Mouse (Mus musculus) ovary, adult 18-20 months (tissue): Measurements from ENCODE around the gene Tnnc2.

Source experiments
- DNase-seq: peaks from one replicate; pipeline ENCODE4 v3.0.0; 2022; ENCODE audit warnings: low spot score, mixed read lengths

Tnnc2 gene

DNA sequence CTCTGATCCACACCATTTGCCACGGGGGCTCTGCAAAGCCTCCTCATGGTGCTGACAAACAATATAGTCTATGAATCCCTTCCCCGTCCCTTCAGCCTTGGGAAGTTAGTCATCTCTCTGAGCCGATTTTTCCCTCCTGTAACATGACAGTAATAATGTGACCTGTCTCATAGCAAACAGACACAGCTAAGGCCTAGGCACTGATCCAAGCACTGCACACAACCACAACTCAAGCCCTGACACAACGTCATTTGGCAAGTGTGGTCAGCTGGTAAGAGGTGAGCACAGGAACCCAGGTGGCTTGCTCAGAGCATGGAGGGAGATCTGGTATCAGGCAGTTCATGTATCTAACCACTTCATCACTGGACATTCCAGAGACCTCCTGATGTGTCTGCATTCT, 16.1 kb upstream of the Tnnc2 start:
- no peak for DNase-seq

DNA sequence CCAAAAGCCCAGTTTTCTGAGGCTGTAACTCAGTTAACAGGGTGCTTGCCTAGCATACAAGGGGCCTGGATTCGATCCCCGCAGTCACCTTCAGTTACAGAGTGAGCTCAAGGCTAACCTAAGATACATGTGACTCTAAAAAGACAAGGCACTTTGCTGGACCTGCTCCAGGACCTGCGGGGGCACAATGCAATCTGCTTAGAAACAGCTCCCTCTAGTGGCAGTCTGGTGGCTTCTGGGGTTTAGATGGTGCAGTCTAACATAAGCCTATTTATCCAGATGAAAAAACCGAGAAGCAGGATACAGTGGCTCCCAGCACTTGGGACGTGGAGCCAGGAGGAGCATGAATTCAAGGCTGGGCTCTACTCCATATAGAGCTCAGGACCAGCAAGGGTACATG, 14.5 kb upstream of the Tnnc2 start:
- peak; percentile 73 for DNase-seq

DNA sequence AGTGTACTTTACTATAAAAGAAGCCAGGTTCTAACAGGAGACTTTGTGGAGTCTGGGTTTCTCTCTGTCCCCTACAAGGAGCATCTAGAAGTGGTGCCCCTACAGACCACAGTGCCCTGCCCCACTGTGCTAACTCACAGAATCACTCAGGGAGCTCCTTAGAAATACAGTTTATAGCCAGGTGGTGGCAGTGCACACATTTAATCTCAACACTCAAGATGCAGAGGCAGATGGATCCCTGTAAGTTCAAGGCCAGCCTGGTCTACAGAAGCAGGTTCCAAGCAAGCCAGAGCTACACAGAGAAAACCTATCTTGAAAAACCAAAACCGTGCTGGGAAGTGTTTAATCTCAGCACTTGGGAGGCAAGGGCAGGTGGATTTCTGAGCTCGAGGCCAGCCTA, 14.0 kb upstream of the Tnnc2 start:
- DNase-seq = no peak

DNA sequence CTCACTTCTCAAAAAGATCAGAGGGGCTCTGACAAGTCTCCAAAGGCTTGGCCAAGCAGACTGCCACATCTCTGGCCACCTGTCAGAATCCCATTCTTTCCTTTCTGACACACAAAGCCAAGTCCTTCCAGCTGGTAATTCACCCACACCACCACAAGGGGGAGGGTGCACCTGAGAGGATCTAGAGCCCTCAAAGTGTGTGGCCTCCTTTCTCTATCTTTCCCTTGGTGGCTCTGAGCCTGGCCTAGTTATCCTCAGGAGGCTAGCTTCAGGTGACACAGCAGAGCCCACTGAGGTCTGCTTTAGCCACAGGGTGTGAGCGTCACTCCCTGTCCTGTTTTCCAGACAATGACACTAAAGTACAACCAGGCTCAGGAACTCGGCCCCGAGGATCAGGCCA, 13.5 kb upstream of the Tnnc2 start:
- peak; percentile 34 for DNase-seq

DNA sequence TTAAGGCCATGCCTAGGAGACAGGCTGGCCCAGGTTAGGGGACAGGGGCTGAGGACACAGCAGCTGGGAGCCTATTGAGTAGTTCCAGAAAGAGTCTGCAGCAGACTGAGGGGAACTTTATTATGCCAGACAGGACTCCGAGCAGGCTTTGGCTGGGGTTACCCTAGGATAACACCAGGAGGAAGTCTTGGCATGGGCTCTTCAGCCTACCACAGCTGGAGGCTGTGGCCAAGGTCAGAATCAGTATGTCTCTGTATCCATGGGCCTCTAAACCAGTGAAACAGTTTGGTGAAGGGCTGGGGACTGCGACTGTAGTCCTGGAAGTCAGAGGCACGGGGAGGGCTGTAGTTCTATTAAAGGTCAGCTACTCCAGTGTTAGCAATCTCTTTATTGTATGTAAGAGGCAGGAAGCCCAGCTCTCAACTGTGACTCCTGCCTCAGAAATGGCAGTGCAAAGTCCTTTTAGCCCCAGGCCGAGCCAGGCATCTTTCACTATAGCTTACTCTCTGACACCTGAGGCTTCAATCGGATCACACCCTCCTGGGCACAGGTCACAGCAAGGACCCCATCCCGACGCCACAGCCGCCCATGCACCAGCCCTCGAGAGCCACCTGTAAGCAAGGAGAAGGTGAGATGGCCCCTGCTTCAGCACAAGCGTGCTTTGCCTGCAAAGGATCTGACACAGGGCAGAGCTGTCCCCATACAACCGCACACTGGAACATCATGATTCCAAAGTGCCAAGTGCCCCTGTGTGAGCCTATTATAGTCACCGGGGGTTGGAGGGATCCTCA, 12.8 kb upstream of the Tnnc2 start:
- no peak for DNase-seq

DNA sequence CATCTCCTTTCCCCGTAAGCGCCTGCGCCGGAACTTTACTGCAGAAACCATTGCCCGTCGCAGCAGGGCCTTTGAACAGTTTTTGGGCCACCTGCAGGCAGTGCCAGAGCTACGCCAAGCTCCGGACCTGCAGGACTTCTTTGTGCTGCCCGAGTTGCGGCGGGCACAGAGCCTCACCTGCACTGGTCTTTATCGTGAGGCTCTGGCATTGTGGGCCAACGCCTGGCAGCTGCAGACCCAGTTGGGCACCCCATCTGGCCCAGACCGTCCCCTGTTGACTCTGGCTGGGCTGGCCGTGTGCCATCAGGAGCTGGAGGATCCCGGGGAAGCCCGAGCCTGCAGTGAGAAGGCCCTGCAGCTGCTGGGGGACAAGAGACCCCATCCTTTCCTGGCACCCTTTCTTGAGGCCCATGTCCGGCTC, 12.1 kb upstream of the Tnnc2 start:
- no peak for DNase-seq

DNA sequence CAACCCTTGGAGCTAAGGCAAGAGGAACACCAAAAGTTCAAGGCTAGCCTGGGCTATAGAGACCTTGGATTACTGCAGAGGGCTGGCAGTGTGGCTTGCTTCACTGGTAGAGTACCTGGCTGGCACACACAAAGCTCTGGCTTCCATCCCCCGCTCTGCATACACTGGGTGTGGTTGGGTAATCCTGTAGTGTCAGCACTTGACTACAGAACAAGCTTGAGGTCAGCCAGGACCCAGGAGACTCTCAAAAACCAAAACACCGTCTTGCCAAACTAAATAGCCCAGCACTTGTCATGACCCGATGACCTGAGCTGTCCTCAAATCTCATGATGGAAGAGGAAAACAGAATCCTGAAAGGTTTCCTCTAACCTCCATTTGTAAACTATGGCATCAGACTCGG, 10.7 kb upstream of the Tnnc2 start:
- no peak for DNase-seq

DNA sequence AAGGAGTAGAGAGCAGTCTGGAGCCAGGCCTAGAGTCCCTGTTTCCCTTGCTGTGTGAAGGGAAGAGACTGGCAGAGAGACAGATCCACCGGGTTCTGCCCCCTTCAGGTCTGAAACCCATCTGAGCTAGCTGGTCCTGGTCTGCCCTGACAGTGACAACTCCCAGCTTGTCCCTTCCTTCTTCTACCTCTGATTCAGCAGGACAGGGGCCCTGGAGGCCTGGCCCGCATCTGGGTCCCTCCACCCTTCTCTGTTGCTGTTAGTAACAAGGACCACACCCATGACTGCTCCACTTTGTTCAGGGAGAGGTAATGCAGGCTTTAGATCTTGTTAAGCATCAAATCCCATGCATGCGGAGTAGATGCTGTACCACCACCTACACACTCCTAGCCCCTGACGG, 8.6 kb upstream of the Tnnc2 start:
- no peak for DNase-seq

DNA sequence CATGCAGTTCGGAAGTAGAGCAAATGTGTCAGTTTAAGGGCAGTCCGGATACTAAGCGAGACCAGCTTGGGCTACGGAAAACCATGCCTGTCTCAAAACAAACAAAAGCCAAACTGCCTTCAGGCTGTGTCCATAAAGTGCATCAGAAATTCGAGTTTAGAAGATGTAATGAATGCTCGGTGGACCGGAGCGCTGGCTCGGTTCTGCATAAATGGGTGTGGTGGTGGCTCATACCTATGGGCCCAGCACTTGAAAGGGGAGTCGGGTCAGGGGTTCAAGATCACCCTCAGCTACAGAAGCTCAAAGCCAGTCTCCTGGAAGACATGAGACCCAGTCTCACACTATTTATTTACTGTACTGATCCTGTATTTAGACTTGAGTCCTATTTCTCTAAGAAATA, 8.0 kb upstream of the Tnnc2 start:
- DNase-seq = no peak

DNA sequence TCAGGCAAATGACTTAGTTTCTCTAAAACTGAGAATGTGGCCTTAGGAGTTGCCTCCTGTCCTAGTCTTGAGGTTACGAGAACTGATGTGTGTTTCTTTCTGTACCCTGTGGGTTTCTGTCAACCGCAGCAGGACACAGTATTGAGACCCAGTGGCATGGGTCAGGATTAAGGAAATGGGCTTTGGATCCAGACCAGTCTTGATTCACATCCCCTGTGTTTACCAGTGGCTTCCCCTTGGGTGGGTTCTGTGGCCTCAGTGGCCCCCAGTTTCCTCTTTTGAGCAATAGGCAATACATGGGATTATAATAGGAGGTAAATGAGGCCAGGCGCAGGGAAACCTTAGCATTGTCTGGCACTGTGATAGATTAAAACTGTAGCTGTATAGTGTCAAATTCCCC, 7.3 kb upstream of the Tnnc2 start:
- no peak for DNase-seq

DNA sequence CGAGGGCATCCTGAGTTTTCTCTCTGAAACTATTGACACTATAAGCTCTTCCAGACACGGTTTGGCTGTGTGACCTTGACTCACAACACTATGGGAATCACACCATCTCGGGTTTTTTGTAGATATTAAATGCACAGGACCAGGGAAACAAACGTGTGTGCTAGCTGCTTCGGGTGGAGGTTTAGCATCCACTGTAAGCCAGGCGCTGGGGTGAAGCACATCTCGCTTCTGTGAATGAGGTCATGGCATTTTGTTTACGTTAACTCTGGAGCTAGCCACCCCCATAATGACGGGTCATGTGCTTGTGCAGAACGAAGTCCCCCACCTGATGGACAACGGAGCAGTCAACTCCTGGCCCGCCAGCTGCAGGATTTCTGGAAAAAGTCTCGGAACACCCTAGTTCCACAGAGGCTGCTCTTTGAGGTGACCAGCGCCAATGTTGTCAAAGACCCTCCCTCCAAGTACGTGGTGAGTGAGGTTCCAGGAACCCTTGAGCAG, 6.7 kb upstream of the Tnnc2 start:
- no peak for DNase-seq

DNA sequence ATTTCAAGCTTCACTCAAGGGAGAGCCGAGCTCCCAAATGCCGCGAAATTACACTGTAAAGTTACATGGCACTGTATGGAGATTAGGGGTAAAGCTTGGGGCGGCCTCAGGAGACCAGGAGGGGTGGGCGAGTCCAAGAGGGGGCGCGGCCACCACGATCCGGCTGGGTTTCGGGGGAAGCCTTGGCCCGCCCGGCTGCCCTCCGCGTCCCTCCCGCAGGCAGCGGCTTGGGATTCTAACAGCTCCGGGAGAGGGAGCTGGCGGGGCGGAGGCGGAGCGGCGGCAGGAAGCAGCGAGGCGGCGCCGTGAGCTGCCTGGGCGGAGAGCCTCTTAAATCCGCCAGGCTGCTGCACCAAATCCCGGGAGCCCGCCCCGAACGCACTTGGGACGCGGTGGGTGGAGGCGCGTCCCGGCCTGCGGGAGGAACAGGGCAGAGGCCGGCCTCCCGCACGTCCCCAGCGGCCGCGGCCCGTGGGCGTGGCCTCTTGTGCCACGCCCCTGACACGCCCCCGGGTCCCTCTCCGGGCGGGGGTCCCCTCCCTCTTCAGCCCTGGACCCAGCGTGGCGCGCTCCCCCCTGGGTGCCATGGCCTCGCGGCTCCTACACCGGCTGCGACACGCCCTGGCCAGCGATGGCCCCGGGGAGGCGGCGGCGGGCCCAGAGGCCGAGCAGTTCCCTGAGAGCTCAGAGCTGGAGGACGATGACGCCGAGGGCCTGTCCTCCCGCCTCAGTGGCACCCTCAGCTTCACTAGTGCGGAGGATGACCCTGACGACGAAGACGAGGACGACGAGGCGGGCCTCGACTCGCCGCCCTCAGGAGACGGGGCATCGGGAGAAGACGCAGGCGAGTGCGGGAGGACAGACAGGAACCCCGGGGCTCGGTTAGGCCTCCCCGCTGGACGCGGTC, 6.0 kb upstream of the Tnnc2 start, which contains the start of gene Snx21:
Snx21 (plus strand) TSS at position 343 of the 907 bp plus-strand sequence.
- DNase-seq = peak; percentile 95

DNA sequence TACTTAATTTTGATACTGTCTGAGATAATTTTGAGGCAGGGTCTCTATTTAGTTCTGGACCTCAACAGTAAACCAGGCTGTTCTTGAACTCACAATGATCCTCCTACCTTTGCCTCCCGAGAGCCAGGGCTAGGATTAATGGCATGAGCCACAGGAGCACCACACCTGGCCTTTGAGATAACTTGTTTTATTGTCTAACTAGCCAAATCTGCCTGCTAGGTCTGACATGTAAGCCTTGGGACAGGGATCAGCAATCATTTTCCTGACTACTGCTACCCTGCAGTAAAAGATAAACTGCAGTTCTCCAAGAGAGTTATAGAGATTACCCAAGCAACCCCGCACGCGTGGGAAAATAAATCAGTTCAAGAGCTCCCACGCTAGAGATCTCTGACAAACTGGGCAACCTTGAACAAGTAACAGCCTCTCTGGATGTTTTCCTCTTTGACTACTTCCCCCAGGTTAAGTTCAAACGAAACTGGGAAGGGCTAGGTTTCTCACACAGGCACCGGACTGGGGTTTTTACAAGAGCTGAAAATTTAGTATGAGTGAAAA, 5.2 kb upstream of the Tnnc2 start:
- no peak for DNase-seq

DNA sequence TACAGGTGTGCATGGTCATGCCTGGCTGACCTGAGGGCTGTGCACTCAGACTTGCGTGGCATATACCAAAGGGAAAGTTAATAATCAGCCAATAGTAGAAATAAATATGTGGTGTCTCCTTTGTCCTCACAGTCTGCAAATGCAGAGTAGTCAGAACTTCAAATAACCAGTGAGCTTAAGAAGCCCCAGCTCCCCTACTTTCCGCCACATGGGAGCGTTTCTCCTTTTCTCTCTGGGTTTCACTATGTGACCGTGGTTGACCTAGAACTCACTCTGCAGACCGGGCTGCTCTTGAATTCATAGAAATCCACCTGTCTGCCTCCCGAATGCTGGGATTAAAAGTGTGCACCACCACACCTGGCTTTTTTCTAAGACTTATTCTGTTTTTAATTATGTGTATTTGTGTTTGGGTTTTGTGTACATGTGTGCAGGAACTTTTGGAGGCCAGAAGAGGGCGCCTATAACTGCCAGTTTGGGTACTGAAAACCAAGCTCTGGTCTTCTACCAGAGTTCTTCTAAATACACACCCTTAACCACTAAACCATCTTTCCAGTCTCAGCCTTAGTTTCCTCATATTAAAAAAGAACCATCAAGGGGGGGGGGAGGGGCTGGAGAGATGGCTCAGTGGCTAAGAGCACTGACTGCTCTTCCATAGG, 4.3 kb upstream of the Tnnc2 start:
- DNase-seq = no peak

DNA sequence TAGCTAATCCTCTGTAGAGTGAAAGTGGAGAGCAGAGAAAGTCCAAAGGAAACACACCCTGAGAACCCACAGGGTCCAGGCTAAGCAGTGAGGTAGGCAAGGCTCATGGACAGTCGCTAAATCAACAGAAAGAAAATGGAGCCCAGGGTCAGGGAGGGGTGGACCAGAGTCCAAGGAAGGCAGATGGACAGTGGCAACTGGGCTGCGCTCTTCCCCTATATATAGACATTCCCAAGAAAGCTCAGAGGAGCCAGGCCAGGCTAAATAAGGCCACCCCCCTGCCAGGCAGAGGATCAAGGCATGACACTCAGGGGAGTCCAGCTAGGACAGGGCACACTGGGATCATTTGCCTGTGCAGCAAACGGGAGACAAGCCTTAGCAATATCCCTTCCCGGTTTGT, 2.1 kb upstream of the Tnnc2 start:
- no peak for DNase-seq

DNA sequence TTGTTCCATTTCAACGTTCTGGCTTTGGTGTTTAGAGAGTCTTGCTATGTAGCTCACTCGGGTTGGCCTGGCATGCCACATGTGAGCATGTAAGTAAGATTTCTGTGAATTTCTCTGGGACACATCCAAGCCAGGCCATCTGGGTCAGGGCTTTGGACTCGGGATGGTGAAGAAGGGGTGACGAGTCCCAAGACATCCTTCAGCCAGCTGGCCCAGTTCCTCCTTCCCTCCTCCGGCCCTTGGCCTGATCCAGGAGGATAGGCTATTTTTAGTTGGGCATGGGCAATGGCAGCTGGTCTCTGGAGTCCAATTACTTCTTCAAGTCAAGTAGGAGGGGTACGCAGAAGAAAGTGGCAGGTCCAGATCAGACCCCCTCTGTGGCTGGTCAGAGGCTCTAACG, 958 bp downstream of the Tnnc2 start:
- no peak for DNase-seq

DNA sequence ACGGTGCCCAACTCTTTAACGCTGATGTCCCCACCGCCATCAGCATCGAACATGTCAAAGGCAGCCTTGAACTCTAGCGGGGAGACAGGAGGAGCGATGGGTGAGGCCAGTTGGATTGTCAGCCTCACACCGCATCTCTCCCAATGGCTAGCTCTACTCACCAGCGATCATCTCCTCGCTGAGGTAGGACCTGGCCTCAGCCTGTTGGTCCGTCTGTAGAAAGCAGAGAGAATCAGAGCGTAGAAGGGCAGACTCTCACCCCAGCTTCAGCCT, 1.8 kb downstream of the Tnnc2 start:
- DNase-seq = no peak

DNA sequence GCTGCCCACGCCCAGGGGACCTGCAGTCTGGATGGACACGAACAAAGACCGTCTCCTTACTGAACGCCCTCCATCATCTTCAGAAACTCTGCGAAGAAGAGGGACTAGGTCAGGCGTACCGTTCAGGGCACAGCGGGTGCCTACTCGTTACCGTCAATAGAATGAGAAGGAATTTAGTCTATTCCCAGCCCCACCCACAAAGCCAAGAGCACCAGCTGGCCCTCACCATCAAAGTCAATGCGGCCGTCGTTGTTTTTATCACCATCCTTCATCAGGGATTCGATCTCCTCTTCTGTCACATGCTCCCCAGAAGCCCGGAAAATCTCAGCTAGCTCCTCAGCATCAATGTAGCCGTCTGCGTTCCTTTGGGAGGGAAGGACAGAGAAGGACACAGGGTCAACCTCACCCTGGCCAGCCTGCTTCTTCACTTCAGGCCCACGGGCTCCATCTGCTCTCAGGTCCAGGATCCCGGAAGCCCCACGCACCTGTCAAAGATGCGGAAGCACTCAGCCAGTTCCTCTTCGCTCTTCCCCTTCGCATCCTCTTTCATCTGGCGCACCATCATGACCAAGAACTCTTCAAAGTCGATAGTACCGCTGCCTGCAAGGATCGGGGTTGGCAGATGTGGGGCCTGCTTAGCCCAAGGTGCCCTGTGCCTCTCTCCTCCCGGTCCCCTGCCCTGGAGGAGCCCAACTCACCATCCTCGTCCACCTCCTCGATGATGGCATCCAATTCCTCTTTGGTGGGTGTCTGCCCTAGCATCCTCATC, 2.3 kb downstream of the Tnnc2 start:
- no peak for DNase-seq

DNA sequence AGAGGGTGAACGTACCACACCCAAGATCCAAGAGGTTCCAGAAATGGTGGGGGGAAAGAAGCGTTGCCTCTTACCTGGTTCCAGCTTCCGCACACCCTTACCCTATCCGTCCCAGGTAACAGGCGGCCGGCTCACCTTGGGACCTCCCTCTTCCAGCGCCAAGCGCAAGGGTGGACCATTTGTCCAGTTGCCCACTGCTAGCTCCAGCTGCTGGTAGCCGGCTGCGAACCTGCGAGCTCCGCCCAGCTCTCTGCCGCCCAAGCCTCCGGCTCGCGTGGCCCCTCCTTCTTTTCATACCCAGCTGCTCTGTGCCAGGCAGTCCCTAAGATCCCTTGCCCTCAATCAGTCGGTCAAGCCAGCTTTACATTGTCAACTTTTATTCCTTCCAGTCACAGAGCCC, 3.0 kb downstream of the Tnnc2 start:
- DNase-seq = no peak

DNA sequence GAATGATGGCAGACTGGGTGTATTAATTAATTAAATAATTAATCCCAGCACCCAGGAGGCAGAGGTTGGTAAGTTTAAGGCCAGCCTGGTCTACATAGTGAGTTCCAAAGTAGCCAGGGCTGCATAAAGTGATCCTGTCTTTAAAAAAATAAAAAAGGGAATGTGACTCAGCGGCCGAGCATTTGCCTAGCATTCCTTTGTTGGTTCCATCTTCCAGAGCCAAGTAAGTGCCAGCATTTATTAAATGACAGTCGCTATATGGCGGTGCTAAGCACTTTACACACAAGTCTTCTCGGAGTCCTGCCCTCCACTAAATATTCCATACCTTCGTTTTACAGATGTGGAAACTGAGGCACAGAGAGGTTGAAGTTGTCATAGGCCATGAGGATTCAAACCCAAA, 3.6 kb downstream of the Tnnc2 start:
- no peak for DNase-seq

DNA sequence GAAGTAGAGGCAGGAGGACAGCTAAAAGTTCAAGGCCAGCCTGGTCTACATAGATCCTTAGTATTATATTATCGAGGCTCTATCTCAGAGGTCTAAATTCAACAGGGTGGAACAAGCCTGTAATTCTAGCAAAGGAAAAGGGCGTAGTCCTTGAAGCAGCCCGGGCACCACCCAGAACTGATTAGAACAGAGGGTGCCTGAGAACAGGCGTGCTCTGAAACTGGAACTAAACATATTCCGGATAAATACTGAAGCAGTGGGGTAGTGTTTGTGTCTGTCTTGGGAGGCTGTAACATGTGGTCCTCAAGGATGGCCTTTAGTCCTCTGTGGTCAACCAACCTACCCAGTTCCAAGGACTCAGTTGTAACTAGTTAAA, 5.8 kb downstream of the Tnnc2 start:
- no peak for DNase-seq
